Mouse (Mus musculus) kidney, adult 2 months (tissue): ENCODE measurements at regions not wholly inside any gene's neighbourhood (a gene's known extent, or its start where the extent isn't known, plus 50 kb on each side); places are given as distances from the start of the nearest gene placed in this dataset.

Source experiments
- CTCF ChIP-seq: fragments of 200-500 bp; conservative IDR thresholded peaks from 2 replicates; pipeline ENCODE4 v1.5.1; 2011; ENCODE audit warnings: low read depth, mild to moderate bottlenecking, control low read depth, low read length, moderate library complexity, mixed read lengths; ENCODE audit not compliant: insufficient read depth, insufficient read length
- POLR2A ChIP-seq: fragments of 200-500 bp; IDR thresholded peaks from one replicate; pipeline ENCODE4 v1.6.1; 2011; ENCODE audit warnings: low read depth, low read length, control low read depth

GRCm38 (mm10) chr5:97693333-97693940, 236.6 kb upstream of the Gk2 start:
- no peak for TF ChIP-seq POLR2A
- no peak for TF ChIP-seq CTCF
